Mouse (Mus musculus) olfactory bulb, adult 2 months (tissue): ENCODE measurements around the gene Ttc4. TPM values are rescaled to one million over a fixed set of nuclear protein-coding genes. Genes with fewer than 3 reads are reported as not detected.
A peak's percentile ranks its signal among the peaks of the same experiment; 100 is the strongest.

ENCODE experiments used
- H3K27ac ChIP-seq: fragments of 200-500 bp; 2 replicates; pipeline ENCODE4 v1.5.1; 2012; ENCODE audit warnings: low read depth, low read length; ENCODE audit not compliant: insufficient read depth
- H3K4me1 ChIP-seq: fragments of 200-500 bp; 2 replicates; pipeline ENCODE4 v1.6.1; 2012; ENCODE audit warnings: low read length; ENCODE audit not compliant: control insufficient read depth, insufficient read depth
- H3K4me3 ChIP-seq: fragments of 200-500 bp; 2 replicates; pipeline ENCODE4 v1.5.1; 2012; ENCODE audit warnings: mild to moderate bottlenecking, low read depth, low read length, moderate library complexity; ENCODE audit not compliant: insufficient read depth
- CTCF ChIP-seq: fragments of 200-500 bp; IDR thresholded peaks from 2 replicates; pipeline ENCODE4 v1.5.1; 2012; ENCODE audit warnings: low read depth, mild to moderate bottlenecking, low read length, moderate library complexity; ENCODE audit not compliant: insufficient read depth
- POLR2A ChIP-seq: fragments of 200-500 bp; IDR thresholded peaks from 2 replicates; pipeline ENCODE4 v1.6.1; 2012; ENCODE audit warnings: mild to moderate bottlenecking, low read depth, low read length, moderate library complexity; ENCODE audit not compliant: insufficient read depth
- WGBS: fragments of 180-500 bp; shearing (Covaris S2); methylation state at CpG from one replicate; pipeline ENCODE4 v1.1.7; 2018; 5-methylcytosine and 5-hydroxymethylcytosine counted together
- polyA plus RNA-seq: library from polyadenylated mRNA; stranded (reverse); fragments of >200 nt; gene quantifications from 2 replicates; pipeline ENCODE4 v1.2.4, GENCODE M21; 2012; ENCODE audit warnings: low replicate concordance; ENCODE audit not compliant: missing spikeins, insufficient read depth, insufficient read length

The Ttc4 gene
- polyA plus RNA-seq, 1 experiment: not detected

GRCm38 (mm10) chr4:106634086-106634479 is 44.7 kb downstream of the Ttc4 start:
- peaks cover 20% of the 10 kb centered on the region for H3K4me1 ChIP-seq
- H3K27ac ChIP-seq: no peak overlapping the region
- no peak overlapping the region for H3K4me3 ChIP-seq
- TF ChIP-seq POLR2A (no peak), CTCF (no peak)
- 28% methylated on average over 9 of the region's 9 CpGs for WGBS

- WGBS: 20% methylated on average over 8 of the region's 8 CpGs
- H3K27ac ChIP-seq: peak overlapping the region; percentile 34; the same call in 1 of the 2 replicates
- peaks cover 20% of the 10 kb centered on the region for H3K4me1 ChIP-seq
- TF ChIP-seq CTCF (no peak), POLR2A (no peak)
- no peak overlapping the region for H3K4me3 ChIP-seq
Observed at GRCm38 (mm10) chr4:106633281-106634085, 45.3 kb downstream of the Ttc4 start.

DNA sequence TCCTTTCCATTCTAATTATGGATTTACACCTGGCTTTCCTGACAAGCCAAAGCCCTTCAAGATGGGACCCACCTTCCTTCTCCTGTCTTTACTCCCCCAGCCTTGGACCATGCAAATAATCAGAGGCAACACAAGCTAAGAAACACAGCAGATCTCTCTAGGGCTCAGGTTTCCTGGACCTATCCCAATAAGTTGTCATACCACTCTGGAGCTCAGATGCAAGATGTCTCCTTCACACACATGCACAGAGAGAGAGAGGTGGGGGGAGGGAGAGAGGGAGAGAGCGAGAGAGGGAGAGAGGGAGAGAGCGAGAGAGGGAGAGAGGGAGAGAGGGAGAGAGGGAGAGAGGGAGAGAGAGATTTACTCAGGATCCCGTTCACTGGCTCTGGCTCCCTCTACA is 46.4 kb downstream of the Ttc4 start:
- Histone ChIP-seq H3K27ac (no peak overlapping the region), H3K4me3 (no peak overlapping the region), H3K4me1 (peaks cover 20% of the 10 kb centered on the region)
- WGBS: 38% methylated on average over 2 of the region's 3 CpGs
- TF ChIP-seq POLR2A: no peak
- TF ChIP-seq CTCF: no peak

DNA sequence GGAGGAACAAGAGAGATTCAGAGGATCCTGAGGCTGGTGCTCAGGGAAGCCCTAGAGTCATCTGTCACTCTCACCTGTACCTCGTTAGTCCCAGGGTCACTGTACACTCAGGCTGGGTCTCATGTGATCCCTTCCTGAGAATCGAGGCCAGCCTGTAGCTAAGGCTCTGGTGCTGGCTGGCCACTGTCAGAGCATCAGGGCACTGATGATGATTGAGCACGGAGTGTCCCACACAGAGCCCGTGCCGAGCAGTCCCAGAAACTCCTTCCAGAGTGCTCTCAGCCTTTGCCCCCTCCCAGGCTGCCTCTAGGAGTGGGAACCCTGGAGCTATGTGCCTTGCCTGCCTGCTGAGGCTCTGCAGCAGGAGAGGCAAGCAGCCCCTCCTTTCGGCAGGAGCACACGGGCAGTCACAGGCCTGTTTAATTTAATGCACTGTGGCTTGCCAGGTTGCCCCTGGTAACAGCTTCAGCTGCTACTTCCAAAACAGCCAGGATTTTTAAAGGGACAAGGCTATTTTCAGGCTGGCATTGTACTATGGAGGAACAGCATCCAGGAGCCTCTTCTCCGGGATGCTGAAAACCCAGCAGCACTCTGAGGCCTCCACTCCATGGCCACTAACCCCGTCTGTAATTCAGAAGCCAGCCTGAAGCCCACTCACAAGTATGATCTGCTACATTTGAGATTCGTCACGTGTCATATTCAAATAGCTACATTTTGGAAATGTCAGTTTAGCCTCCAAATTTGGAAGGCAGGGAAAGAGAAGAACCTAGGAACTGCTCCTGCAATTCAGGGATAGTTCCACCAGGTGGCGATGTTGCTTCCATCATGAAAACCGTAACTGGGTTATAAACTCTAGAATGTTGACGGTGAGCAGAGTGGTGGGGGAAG is 48.2 kb downstream of the Ttc4 start:
- peak overlapping the region; percentile 89 for H3K27ac ChIP-seq
- 6% methylated on average over 14 of the region's 14 CpGs for WGBS
- H3K4me3 ChIP-seq: no peak overlapping the region
- TF ChIP-seq CTCF (no peak), POLR2A (no peak)
- peaks cover 20% of the 10 kb centered on the region for H3K4me1 ChIP-seq

- no peak for TF ChIP-seq CTCF
- TF ChIP-seq POLR2A: no peak
- 86% methylated on average over 5 of the region's 5 CpGs for WGBS
- no peak overlapping the region for H3K4me3 ChIP-seq
- no peak overlapping the region for H3K27ac ChIP-seq
- peaks cover 20% of the 10 kb centered on the region for H3K4me1 ChIP-seq
Observed at GRCm38 (mm10) chr4:106629374-106629773, 49.4 kb downstream of the Ttc4 start.

DNA sequence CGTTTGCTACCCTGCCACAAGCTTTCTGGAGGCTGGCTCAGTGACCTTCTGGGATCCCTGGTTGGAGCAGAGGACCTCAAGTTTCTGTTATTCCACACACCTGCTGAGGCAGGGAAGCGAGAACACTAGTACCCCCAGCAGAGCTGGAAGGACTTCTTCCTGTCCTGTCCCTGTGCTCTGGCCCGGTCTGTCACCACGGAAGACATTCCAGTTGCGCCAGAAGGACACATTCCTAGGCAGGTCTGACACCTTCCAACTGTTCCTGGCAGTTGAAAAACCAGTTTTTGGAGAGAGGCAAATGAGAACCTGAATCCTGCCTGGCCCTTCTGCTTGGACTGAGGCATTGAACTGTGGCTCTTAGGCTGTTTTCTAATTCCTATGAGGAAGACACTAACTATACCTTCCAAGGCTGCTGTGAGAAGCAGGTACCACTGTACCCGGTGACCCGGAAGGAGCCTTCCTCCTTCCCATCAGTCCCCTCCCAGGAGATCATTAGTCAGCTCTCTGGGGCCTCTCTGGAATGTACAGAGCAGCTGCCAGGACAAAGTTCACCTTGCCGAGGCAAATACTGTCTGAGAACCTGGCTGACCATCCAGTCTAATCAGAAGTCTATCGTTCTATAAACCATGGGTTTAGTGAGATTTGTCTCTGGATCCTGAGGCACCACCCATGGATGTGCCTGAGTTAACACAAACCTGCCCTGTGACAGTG is 49.9 kb downstream of the Ttc4 start:
- TF ChIP-seq CTCF (no peak), POLR2A (no peak)
- 83% methylated on average over 9 of the region's 9 CpGs for WGBS
- Histone ChIP-seq H3K4me1 (peaks cover 14% of the 10 kb centered on the region), H3K27ac (no peak overlapping the region), H3K4me3 (no peak overlapping the region)

GRCm38 (mm10) chr4:106627809-106628208 is 50.9 kb downstream of the Ttc4 start:
- H3K4me1 ChIP-seq: peaks cover 7% of the 10 kb centered on the region
- WGBS: 83% methylated on average over 5 of the region's 5 CpGs
- H3K27ac ChIP-seq: no peak overlapping the region
- TF ChIP-seq POLR2A (no peak), CTCF (no peak)
- H3K4me3 ChIP-seq: no peak overlapping the region

DNA sequence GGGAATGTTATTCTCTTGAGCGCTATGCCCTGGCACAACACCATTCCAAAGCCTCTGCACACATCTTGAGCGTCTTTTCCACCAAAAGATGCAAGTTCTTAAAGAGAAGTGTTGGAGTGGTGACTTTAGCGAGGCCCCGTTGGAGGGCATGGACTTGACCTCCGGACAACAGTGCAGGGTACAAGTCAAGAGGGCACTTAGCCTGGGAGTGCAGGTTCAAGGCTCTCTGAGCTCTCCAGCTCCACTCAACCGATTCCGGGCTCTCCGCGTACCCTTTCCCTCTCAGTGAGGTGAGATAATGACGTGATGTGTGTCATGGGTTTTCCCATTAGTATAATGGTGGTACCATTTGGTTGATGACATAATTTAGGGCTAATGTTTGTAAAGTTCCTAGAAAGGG is 54.5 kb downstream of the Ttc4 start:
- WGBS: 96% methylated on average over 10 of the region's 10 CpGs
- no peak for TF ChIP-seq CTCF
- TF ChIP-seq POLR2A: no peak

More for the DNA sequence above, 54.5 kb downstream of the Ttc4 start:
- no peak overlapping the region for H3K4me3 ChIP-seq
- H3K27ac ChIP-seq: no peak overlapping the region
- H3K4me1 ChIP-seq: peaks cover 8% of the 10 kb centered on the region; the same call in 1 of the 2 replicates
